Mouse (Mus musculus) heart, embryonic 13.5 days (tissue): ENCODE measurements around the gene A430005L14Rik. TPM values are rescaled to one million over a fixed set of nuclear protein-coding genes. Genes with fewer than 3 reads are reported as not detected.

ENCODE experiments used
- ATAC-seq: fragments of 200-750 bp; cut with Nextera tagmentation; 2 replicates; pipeline ENCODE4 v1.8.0; 2017; ENCODE audit warnings: moderate TSS enrichment; ENCODE audit not compliant: insufficient number of reproducible peaks, low FRiP score, low TSS enrichment; ENCODE audit errors: extremely low read depth
- H3K27ac ChIP-seq: fragments of 300-500 bp; sonication (generic); replicated peaks from 2 replicates; pipeline ENCODE4 v1.5.1; 2015; ENCODE audit warnings: moderate library complexity, mild to moderate bottlenecking, inconsistent platforms
- H3K27me3 ChIP-seq: fragments of 300-500 bp; sonication (generic); replicated peaks from 2 replicates; pipeline ENCODE4 v1.6.1; 2015; ENCODE audit warnings: mild to moderate bottlenecking, inconsistent platforms
- H3K36me3 ChIP-seq: fragments of 300-500 bp; sonication (generic); 2 replicates; pipeline ENCODE4 v1.6.1; 2015; ENCODE audit warnings: mild to moderate bottlenecking, inconsistent platforms
- H3K4me1 ChIP-seq: fragments of 300-500 bp; sonication (generic); 2 replicates; pipeline ENCODE4 v1.6.1; 2015; ENCODE audit warnings: inconsistent platforms
- H3K4me2 ChIP-seq: fragments of 300-500 bp; sonication (generic); 2 replicates; pipeline ENCODE4 v1.6.1; 2015; ENCODE audit warnings: inconsistent platforms, mild to moderate bottlenecking, moderate library complexity
- H3K4me3 ChIP-seq: fragments of 300-500 bp; sonication (generic); 2 replicates; pipeline ENCODE4 v1.5.1; 2015; ENCODE audit warnings: moderate library complexity, mild to moderate bottlenecking, inconsistent platforms
- H3K9ac ChIP-seq: fragments of 300-500 bp; sonication (generic); 2 replicates; pipeline ENCODE4 v1.6.1; 2015; ENCODE audit warnings: inconsistent platforms, mild to moderate bottlenecking, moderate library complexity
- H3K9me3 ChIP-seq: fragments of 300-500 bp; sonication (generic); 2 replicates; pipeline ENCODE4 v1.6.1; 2016; ENCODE audit warnings: inconsistent platforms
- WGBS: fragments of 180-500 bp; shearing (Covaris S2); methylation state at CpG from one replicate; pipeline ENCODE4 v1.1.7; 2015; ENCODE audit warnings: mixed read lengths; 5-methylcytosine and 5-hydroxymethylcytosine counted together
- polyA plus RNA-seq: library from polyadenylated mRNA; unstranded; fragments of >200 nt; fragmentation: Nextera tagmentation; extraction: Ambion mirVana; gene quantifications from 2 replicates; pipeline ENCODE4 v1.2.1, GENCODE M21; 2015

The A430005L14Rik gene
- polyA plus RNA-seq, 1 experiment from 2014 or later: 46.0 TPM

DNA sequence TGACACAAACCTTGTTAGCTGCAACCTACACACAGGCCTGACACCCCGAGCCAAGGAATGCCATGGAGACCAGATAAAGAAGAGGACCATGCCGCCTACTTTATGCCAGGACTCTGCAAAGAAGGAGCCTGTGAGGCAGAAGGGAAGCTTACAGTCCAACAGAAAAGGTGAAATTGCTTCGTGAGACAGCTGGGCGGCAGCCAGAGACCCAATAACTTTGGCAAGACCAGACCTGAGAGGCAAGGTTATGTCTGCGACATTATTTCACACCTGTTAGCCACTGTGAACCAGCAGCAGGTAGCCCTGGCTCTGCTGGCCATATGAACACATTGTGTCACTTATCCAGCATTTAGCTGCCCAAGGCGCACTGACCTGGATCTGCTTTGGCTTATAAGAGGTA is 11.3 kb upstream of the A430005L14Rik start:
- no peak overlapping the region for H3K4me3 ChIP-seq
- WGBS: 65% methylated on average over 6 of the region's 6 CpGs
- no peak overlapping the region for H3K4me2 ChIP-seq
- peaks cover 89% of the 10 kb centered on the region for H3K27me3 ChIP-seq
- no peaks in the 10 kb centered on the region for H3K36me3 ChIP-seq
- no peaks in the 10 kb centered on the region for H3K9me3 ChIP-seq
- H3K27ac ChIP-seq: no peak overlapping the region
- no peak for ATAC-seq
- no peaks in the 10 kb centered on the region for H3K4me1 ChIP-seq
- no peak overlapping the region for H3K9ac ChIP-seq

DNA sequence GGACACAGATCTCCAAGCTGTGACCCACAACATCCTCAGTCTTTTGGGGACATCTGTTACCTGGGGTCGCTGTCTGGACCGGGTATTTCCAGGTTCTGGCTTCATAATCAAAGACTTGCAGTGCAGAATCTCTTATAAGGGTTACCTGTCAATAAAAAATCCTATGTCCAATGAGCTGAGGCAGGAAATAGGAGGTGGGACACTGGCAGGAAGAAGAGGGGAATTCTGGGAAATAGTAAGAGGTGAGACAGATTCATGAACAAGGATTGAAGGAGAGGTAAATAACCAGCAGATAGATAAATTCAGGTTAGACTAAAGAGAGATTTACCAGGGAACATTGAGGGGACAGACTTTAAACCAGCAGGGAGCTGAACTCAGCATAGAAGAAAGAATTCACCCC is 6.7 kb upstream of the A430005L14Rik start:
- Histone ChIP-seq H3K27me3 (peaks cover 95% of the 10 kb centered on the region), H3K9me3 (no peaks in the 10 kb centered on the region), H3K4me2 (no peak overlapping the region), H3K9ac (no peak overlapping the region), H3K4me3 (no peak overlapping the region), H3K27ac (no peak overlapping the region), H3K4me1 (no peaks in the 10 kb centered on the region), H3K36me3 (no peaks in the 10 kb centered on the region)
- 63% methylated on average over 2 of the region's 2 CpGs for WGBS
- no peak for ATAC-seq

DNA sequence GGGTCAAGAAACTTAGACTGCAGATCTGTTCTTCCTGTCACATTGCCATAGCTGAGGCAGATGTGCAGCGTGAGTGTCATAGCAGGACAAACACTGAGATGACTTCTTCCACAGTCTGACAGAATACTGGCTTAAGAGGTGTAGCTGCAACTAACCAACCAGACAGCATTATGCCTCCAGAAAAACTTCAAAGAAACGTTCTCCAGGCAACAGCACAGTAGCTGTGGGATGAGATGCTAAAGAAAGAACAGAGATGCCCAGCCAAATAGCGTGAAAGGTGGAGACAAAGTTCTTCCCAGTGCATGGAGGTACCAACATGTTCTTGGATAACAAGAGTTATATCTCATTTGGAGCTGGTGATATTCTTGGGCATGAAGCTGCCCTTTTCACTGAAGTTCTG is 5.9 kb upstream of the A430005L14Rik start:
- H3K9ac ChIP-seq: no peak overlapping the region
- H3K27me3 ChIP-seq: peaks cover 95% of the 10 kb centered on the region
- 52% methylated on average over 3 of the region's 3 CpGs for WGBS
- no peak overlapping the region for H3K4me3 ChIP-seq
- H3K27ac ChIP-seq: no peak overlapping the region
- no peaks in the 10 kb centered on the region for H3K36me3 ChIP-seq
- no peak overlapping the region for H3K4me2 ChIP-seq
- no peaks in the 10 kb centered on the region for H3K4me1 ChIP-seq
- no peaks in the 10 kb centered on the region for H3K9me3 ChIP-seq
- no peak for ATAC-seq

DNA sequence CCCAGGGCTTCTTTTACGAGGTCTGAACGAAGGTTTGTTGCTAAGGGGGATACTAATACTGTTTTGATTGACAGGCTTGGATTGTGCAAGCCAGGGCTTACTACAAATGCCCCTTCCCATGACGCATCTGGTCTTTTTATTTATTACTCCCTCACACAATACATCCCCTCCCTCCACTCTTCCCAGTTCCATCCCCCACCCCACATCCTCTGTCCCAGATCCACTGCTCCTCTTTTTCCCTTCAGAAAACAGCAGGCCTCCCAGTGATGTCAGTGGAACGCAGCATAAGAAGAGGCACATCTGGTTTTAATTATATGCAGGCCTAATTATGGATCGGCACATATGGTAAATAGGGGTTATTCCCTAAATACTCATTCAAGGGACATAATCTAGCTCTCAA is 5.3 kb upstream of the A430005L14Rik start:
- no peak overlapping the region for H3K4me2 ChIP-seq
- no peak overlapping the region for H3K27ac ChIP-seq
- H3K36me3 ChIP-seq: no peaks in the 10 kb centered on the region
- H3K4me3 ChIP-seq: no peak overlapping the region
- ATAC-seq: no peak
- no peaks in the 10 kb centered on the region for H3K4me1 ChIP-seq
- peaks cover 89% of the 10 kb centered on the region for H3K27me3 ChIP-seq
- WGBS: 69% methylated on average over 5 of the region's 5 CpGs
- no peaks in the 10 kb centered on the region for H3K9me3 ChIP-seq
- no peak overlapping the region for H3K9ac ChIP-seq

DNA sequence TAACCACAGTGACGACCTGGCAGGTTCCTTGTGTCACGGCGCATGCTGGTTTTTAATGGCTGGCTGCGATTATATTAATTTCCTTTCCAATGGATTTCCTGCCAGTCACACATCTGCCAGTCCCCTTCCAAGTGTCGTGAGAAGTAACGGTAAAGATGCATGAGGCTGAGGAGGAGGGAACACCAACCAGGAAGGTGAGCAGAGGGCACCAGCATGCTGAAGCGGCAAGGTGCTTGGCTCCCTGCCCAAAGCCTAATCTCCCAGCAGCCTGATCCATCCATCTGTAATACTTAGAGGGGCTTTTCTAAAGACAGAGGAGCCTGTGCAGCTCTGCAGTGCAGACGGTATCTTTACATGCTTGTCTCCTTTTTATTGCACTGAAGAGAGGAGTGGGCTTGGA is 1.4 kb upstream of the A430005L14Rik start:
- no peaks in the 10 kb centered on the region for H3K9me3 ChIP-seq
- no peak for ATAC-seq
- H3K9ac ChIP-seq: no peak overlapping the region
- no peak overlapping the region for H3K4me2 ChIP-seq
- H3K4me1 ChIP-seq: peaks cover 12% of the 10 kb centered on the region
- H3K27me3 ChIP-seq: peaks cover 51% of the 10 kb centered on the region
- H3K36me3 ChIP-seq: peaks cover 14% of the 10 kb centered on the region
- 77% methylated on average over 8 of the region's 8 CpGs for WGBS
- no peak overlapping the region for H3K27ac ChIP-seq
- no peak overlapping the region for H3K4me3 ChIP-seq

DNA sequence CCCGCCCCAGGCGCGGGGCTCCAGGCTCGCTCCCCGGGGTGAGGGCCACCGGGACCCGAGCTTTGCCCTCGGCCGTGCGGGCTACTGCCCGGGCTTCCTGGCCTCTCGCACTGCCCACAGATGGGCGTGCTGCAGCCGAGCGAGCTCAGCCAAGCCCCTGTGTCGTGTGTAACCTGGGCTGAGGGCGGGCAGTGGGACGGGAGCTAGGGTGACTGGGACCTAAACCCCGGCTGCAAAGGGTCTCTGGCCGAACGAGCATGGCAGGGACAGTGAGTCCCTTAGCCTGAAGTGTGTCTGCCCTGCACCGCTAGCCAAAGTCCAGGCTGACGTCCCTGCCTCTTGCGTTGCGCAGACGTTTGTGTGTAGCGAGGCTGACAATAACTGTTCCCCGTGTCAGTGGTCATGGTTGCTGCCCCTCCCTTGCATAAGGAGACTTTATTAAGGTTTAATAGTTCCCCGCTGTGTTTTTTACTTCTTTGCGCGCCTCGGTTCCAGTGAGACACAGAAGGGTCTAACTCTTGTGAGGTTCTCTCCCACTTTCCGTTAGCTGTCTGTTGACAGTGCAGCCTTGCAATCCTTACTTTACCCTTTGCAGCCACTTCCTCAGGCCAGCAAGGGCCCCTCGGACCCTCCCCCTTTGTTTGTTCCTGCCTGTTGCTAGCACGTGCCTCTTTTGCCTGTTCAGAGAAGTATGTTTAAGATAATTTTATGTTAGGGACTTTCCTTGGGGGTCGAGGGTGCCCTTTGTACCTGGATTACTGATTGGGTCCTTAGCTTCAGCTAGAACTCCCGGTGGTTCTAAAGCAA is 610 bp downstream of the A430005L14Rik start:
- Histone ChIP-seq H3K36me3 (peaks cover 34% of the 10 kb centered on the region), H3K27ac (peak overlapping the region; percentile 95), H3K4me3 (peak overlapping the region; percentile 87), H3K4me1 (peaks cover 12% of the 10 kb centered on the region), H3K4me2 (peak overlapping the region; percentile 93), H3K27me3 (peaks cover 31% of the 10 kb centered on the region), H3K9ac (peak overlapping the region; percentile 96), H3K9me3 (no peaks in the 10 kb centered on the region)
- ATAC-seq: no peak; the same call in 1 of the 2 replicates
- WGBS: under 1% methylated on average over 37 of the region's 37 CpGs

DNA sequence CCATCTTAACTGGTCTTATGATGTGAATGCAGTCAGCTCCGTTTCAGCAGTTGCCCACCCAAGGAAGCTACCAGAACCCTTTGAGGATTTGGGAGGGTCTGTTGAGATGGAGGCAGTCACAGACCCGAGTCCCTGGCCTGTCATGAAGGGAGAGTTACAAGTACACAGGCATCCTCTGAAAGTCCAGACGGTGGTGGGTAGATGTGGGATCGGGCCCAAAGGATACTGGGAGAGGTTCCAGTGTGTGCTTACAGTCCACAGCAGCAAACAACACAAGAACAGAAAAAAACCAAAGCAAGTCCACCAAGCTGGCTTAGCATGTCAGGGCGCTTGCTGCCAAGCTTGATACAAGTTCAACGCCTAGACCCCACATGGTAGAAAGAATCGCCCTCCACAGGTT is 5.6 kb downstream of the A430005L14Rik start:
- Histone ChIP-seq H3K4me3 (no peak overlapping the region), H3K36me3 (peaks cover 76% of the 10 kb centered on the region), H3K27me3 (no peaks in the 10 kb centered on the region), H3K27ac (no peak overlapping the region), H3K4me1 (peaks cover 12% of the 10 kb centered on the region), H3K4me2 (no peak overlapping the region), H3K9ac (no peak overlapping the region), H3K9me3 (no peaks in the 10 kb centered on the region)
- no peak for ATAC-seq
- 77% methylated on average over 7 of the region's 7 CpGs for WGBS

DNA sequence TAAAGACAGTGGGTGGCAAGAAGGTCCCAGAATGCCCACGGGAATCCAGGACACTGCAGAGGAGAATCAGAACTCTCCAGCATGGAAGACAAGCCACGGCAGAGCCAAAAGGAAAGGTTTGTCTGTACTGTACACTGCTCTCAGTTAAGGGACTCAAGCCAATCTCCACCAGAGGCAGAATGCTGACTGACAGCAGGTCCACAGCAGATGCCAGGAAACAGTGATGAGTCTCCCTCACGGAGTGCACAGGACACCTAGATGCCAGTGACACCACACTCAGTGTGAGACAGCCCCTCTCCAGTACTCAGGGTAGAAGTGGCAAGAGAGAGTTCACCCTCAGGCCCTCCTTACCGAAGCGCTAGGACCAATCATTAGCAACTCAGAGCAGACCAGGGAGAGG is 9.6 kb downstream of the A430005L14Rik start:
- 77% methylated on average over 5 of the region's 5 CpGs for WGBS
- Histone ChIP-seq H3K27me3 (no peaks in the 10 kb centered on the region), H3K9ac (no peak overlapping the region), H3K9me3 (no peaks in the 10 kb centered on the region), H3K27ac (no peak overlapping the region), H3K4me1 (no peaks in the 10 kb centered on the region), H3K4me2 (no peak overlapping the region), H3K36me3 (peaks cover 84% of the 10 kb centered on the region), H3K4me3 (no peak overlapping the region)
- no peak for ATAC-seq

DNA sequence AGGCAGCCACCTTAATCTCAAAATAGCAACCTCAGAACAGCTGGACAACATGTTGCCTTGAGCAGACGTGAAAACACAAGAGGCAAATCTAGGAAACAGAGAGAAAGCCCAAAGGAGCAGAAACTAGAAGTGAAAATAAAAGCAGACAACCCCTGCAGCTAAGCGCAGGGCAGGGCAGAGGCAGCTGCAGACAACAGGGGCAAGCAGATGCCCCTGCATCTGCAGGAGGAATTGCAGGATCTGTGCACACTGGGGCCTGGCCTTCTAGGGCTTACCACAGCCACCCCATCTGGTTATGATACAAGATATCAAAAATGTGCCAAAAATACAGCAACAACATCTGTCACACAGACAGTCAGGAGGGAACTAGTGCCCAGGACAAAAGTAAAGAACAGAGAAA is 10.5 kb downstream of the A430005L14Rik start:
- Histone ChIP-seq H3K36me3 (peaks cover 78% of the 10 kb centered on the region), H3K27ac (no peak overlapping the region), H3K4me3 (no peak overlapping the region), H3K4me1 (no peaks in the 10 kb centered on the region), H3K9ac (no peak overlapping the region), H3K4me2 (no peak overlapping the region), H3K9me3 (no peaks in the 10 kb centered on the region), H3K27me3 (no peaks in the 10 kb centered on the region)
- no peak for ATAC-seq
- WGBS: 72% methylated on average over 2 of the region's 2 CpGs

DNA sequence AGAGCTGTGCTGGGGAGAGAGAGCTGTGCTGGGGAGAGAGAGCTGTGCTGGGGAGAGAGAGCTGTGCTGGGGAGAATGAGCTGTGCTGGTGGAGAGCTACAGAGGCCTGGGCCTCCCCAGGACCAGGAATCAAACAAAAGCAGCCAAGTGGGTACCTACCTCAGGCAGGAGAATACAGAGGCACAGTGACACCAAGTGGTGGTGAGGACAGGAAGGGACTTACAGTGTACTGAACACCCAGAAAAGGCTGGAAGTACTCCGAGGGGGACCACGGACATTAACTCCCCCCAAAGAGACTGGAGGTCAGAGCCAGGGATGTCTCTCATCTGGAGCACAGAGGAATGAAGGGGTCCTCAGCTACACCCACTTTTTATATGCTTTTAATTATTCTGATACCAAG is 11.0 kb downstream of the A430005L14Rik start:
- ATAC-seq: no peak
- Histone ChIP-seq H3K27me3 (no peaks in the 10 kb centered on the region), H3K9ac (no peak overlapping the region), H3K4me1 (no peaks in the 10 kb centered on the region), H3K4me2 (no peak overlapping the region), H3K4me3 (no peak overlapping the region), H3K9me3 (no peaks in the 10 kb centered on the region), H3K36me3 (peaks cover 73% of the 10 kb centered on the region), H3K27ac (no peak overlapping the region)
- 85% methylated on average over 2 of the region's 2 CpGs for WGBS

DNA sequence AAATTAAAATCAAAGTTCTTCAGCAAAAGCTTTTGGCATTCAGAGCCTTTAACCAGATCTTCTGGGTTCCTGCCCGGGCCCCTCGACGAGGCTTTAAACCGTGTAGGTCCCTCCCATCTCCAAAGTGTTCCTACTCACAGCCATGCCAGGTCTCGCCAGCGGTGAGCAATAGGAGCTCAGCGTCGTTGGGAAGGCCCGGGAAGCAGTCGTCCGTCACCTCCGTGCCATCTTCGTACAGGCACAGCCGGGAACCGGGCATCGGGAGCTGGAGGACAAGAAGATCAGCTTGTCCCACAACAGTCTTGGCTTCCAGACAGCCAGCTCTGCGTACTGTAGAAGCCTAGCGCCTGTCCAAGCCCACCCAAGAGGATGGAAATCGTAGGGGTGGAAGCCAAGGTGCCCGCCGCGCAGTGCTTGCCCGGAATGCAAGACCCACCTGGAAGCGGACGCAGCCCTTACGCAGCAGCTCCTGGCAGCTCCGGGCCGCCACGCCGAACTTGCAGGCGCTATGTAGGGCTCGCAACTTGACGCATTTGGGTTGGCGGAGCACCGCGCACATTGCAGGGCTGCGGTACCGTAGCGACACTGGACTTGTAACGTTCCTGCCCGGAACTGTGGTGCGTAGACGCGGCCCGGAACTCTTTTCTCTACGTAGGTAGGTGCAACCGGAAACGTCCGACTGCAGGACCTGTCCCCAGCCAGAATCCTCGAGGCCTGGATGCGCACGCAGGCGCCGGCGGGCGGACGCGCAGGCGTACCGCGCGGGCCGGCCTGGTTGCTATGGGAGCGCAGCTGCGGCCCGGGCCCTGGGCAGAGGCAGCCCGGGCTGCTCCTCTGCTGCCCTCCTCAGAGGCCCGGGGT is 17.6 kb downstream of the A430005L14Rik start, which contains the start of the genes Dffb and Cep104:
TSS of gene Dffb (minus strand) at position 696 of the 861 bp plus-strand sequence.
TSS of gene Cep104 (plus strand) at position 764 of the 861 bp plus-strand sequence.
- 1% methylated on average over 68 of the region's 68 CpGs for WGBS
- H3K27ac ChIP-seq: peak within 1 kb of the TSS; percentile 69

More for the DNA sequence above, 17.6 kb downstream of the A430005L14Rik start, which contains the start of the genes Dffb and Cep104:
- Histone ChIP-seq H3K9ac (peak within 1 kb of the TSS; percentile 94), H3K27me3 (no peaks in the 10 kb centered on the region), H3K9me3 (no peaks in the 10 kb centered on the region), H3K4me3 (peak within 1 kb of the TSS; percentile 99), H3K4me2 (peak within 1 kb of the TSS; percentile 90), H3K4me1 (peaks cover 28% of the 10 kb centered on the region), H3K36me3 (peaks cover 33% of the 10 kb centered on the region)
- ATAC-seq: peak; percentile 91
